Mouse (Mus musculus) neural tube, embryonic 11.5 days (tissue): ENCODE data around the gene Zc3h8. TPM values are rescaled to one million over a fixed set of nuclear protein-coding genes. Genes with fewer than 3 reads are reported as not detected.

Source experiments
- ATAC-seq: fragments of 200-750 bp; cut with Nextera tagmentation; 2 replicates; pipeline ENCODE4 v1.8.0; 2017; ENCODE audit warnings: moderate number of reproducible peaks, mild to moderate bottlenecking, moderate TSS enrichment, moderate library complexity; ENCODE audit not compliant: insufficient read depth, low FRiP score, low TSS enrichment
- DNase-seq: peaks from one replicate; pipeline ENCODE4 v3.0.0-alpha.2; 2015; ENCODE audit warnings: low spot score
- H3K27ac ChIP-seq: fragments of 300-500 bp; sonication (generic); 2 replicates; pipeline ENCODE4 v1.5.1; 2014; ENCODE audit warnings: low read depth, mild to moderate bottlenecking, low read length
- H3K27me3 ChIP-seq: fragments of 300-500 bp; sonication (generic); 2 replicates; pipeline ENCODE4 v1.6.1; 2014; ENCODE audit warnings: mild to moderate bottlenecking, low read length, mixed read lengths; ENCODE audit not compliant: control insufficient read depth, insufficient read depth
- H3K36me3 ChIP-seq: fragments of 300-500 bp; sonication (generic); 2 replicates; pipeline ENCODE4 v1.6.1; 2014; ENCODE audit warnings: mild to moderate bottlenecking, low read length, moderate library complexity, mixed read lengths; ENCODE audit not compliant: control insufficient read depth, insufficient read depth
- H3K4me1 ChIP-seq: fragments of 300-500 bp; sonication (generic); 2 replicates; pipeline ENCODE4 v1.6.1; 2014; ENCODE audit warnings: low read length, mixed read lengths; ENCODE audit not compliant: control insufficient read depth, insufficient read depth
- H3K4me2 ChIP-seq: fragments of 300-500 bp; sonication (generic); 2 replicates; pipeline ENCODE4 v1.6.1; 2014; ENCODE audit warnings: low read depth, mild to moderate bottlenecking, moderate library complexity
- H3K4me3 ChIP-seq: fragments of 300-500 bp; sonication (generic); 2 replicates; pipeline ENCODE4 v1.5.1; 2014; ENCODE audit warnings: low read depth, low read length
- H3K9ac ChIP-seq: fragments of 300-500 bp; sonication (generic); 2 replicates; pipeline ENCODE4 v1.6.1; 2014; ENCODE audit warnings: mild to moderate bottlenecking, low read length
- H3K9me3 ChIP-seq: fragments of 300-500 bp; sonication (generic); 2 replicates; pipeline ENCODE4 v1.6.1; 2016; ENCODE audit warnings: low read length; ENCODE audit not compliant: control insufficient read depth
- WGBS: fragments of 180-500 bp; shearing (Covaris S2); extraction: QIAGEN DNeasy Blood & Tissue Kit; methylation state at CpG from one replicate; pipeline ENCODE4 v1.1.7; 2014; 5-methylcytosine and 5-hydroxymethylcytosine counted together
- polyA plus RNA-seq: library from polyadenylated mRNA; unstranded; fragments of >200 nt; fragmentation: Nextera tagmentation; extraction: Ambion mirVana; gene quantifications from 2 replicates; pipeline ENCODE4 v1.2.1, GENCODE M21; 2014

The Zc3h8 gene
- polyA plus RNA-seq, 1 experiment from 2014 or later = 9.1 TPM

- Histone ChIP-seq H3K4me2 (no peak overlapping the region), H3K4me1 (no peaks in the 10 kb centered on the region), H3K27me3 (no peaks in the 10 kb centered on the region), H3K27ac (no peak overlapping the region), H3K4me3 (no peak overlapping the region), H3K9me3 (no peaks in the 10 kb centered on the region), H3K9ac (no peak overlapping the region), H3K36me3 (no peaks in the 10 kb centered on the region)
- ATAC-seq (no peak), DNase-seq (no peak)
- WGBS = 84% methylated on average over 4 of the region's 4 CpGs
Measured at GRCm38 (mm10) chr2:128914978-128915377, 28.9 kb downstream of the Zc3h8 start.

- no peak overlapping the region for H3K4me3 ChIP-seq
- no peak overlapping the region for H3K9ac ChIP-seq
- no peaks in the 10 kb centered on the region for H3K27me3 ChIP-seq
- DNase-seq (no peak), ATAC-seq (no peak)
- no peaks in the 10 kb centered on the region for H3K36me3 ChIP-seq
- H3K9me3 ChIP-seq = no peaks in the 10 kb centered on the region
- 86% methylated on average over 3 of the region's 3 CpGs for WGBS
- H3K4me1 ChIP-seq = no peaks in the 10 kb centered on the region
- H3K27ac ChIP-seq = no peak overlapping the region
- H3K4me2 ChIP-seq = no peak overlapping the region
Measured at GRCm38 (mm10) chr2:128903661-128904060, 40.2 kb downstream of the Zc3h8 start.

- ATAC-seq = no peak
Measured at GRCm38 (mm10) chr2:128902843-128903242, 41.0 kb downstream of the Zc3h8 start.

GRCm38 (mm10) chr2:128892180-128892721, 51.6 kb downstream of the Zc3h8 start:
- Histone ChIP-seq H3K27me3 (no peaks in the 10 kb centered on the region), H3K4me1 (peaks cover 3% of the 10 kb centered on the region; the same call in 1 of the 2 replicates), H3K36me3 (no peaks in the 10 kb centered on the region), H3K9ac (no peak overlapping the region), H3K4me3 (peak overlapping the region; percentile 21; the same call in 1 of the 2 replicates), H3K9me3 (no peaks in the 10 kb centered on the region), H3K4me2 (peak overlapping the region; percentile 58), H3K27ac (no peak overlapping the region)
- ATAC-seq (no peak), DNase-seq (peak; percentile 23)
- WGBS = 3% methylated on average over 33 of the region's 37 CpGs

More at GRCm38 (mm10) chr2:128902843-128903242, 41.0 kb downstream of the Zc3h8 start:
- no peak overlapping the region for H3K27ac ChIP-seq
- H3K4me3 ChIP-seq = no peak overlapping the region
- WGBS = 83% methylated on average over 6 of the region's 6 CpGs
- H3K9me3 ChIP-seq = no peaks in the 10 kb centered on the region
- no peak overlapping the region for H3K9ac ChIP-seq
- H3K4me1 ChIP-seq = no peaks in the 10 kb centered on the region
- no peaks in the 10 kb centered on the region for H3K36me3 ChIP-seq
- no peak for DNase-seq
- no peak overlapping the region for H3K4me2 ChIP-seq
- no peaks in the 10 kb centered on the region for H3K27me3 ChIP-seq

GRCm38 (mm10) chr2:128890661-128891335, 53.1 kb downstream of the Zc3h8 start:
- Histone ChIP-seq H3K4me1 (peaks cover 3% of the 10 kb centered on the region; the same call in 1 of the 2 replicates), H3K27ac (no peak overlapping the region), H3K9ac (no peak overlapping the region), H3K4me3 (no peak overlapping the region), H3K9me3 (no peaks in the 10 kb centered on the region), H3K27me3 (no peaks in the 10 kb centered on the region), H3K36me3 (no peaks in the 10 kb centered on the region), H3K4me2 (no peak overlapping the region)
- WGBS = 91% methylated on average over 4 of the region's 4 CpGs
- no peak for ATAC-seq
- DNase-seq = no peak

- Histone ChIP-seq H3K4me1 (peaks cover 3% of the 10 kb centered on the region; the same call in 1 of the 2 replicates), H3K27me3 (no peaks in the 10 kb centered on the region), H3K27ac (no peak overlapping the region), H3K9ac (no peak overlapping the region), H3K9me3 (no peaks in the 10 kb centered on the region), H3K4me3 (no peak overlapping the region), H3K4me2 (no peak overlapping the region), H3K36me3 (no peaks in the 10 kb centered on the region)
- DNase-seq = no peak
- ATAC-seq = no peak
- 63% methylated on average over 6 of the region's 6 CpGs for WGBS
Measured at GRCm38 (mm10) chr2:128887866-128888550, 55.9 kb downstream of the Zc3h8 start.

GRCm38 (mm10) chr2:128885225-128885811, 58.6 kb downstream of the Zc3h8 start:
- Histone ChIP-seq H3K4me2 (no peak overlapping the region), H3K27me3 (no peaks in the 10 kb centered on the region), H3K36me3 (no peaks in the 10 kb centered on the region), H3K4me3 (no peak overlapping the region), H3K9ac (no peak overlapping the region), H3K4me1 (no peaks in the 10 kb centered on the region), H3K27ac (no peak overlapping the region), H3K9me3 (no peaks in the 10 kb centered on the region)
- DNase-seq (no peak), ATAC-seq (no peak)
- 84% methylated on average over 8 of the region's 8 CpGs for WGBS

- no peaks in the 10 kb centered on the region for H3K36me3 ChIP-seq
- no peak for ATAC-seq
- no peak overlapping the region for H3K9ac ChIP-seq
- no peaks in the 10 kb centered on the region for H3K27me3 ChIP-seq
- H3K4me2 ChIP-seq = no peak overlapping the region
- H3K27ac ChIP-seq = no peak overlapping the region
- WGBS = 66% methylated on average over 4 of the region's 4 CpGs
- no peak for DNase-seq
- H3K4me1 ChIP-seq = no peaks in the 10 kb centered on the region
- H3K9me3 ChIP-seq = no peaks in the 10 kb centered on the region
- no peak overlapping the region for H3K4me3 ChIP-seq
Measured at GRCm38 (mm10) chr2:128881236-128881635, 62.6 kb downstream of the Zc3h8 start.
